Mouse (Mus musculus) MEL (cell line): Measurements from ENCODE around the gene 2900011O08Rik. TPM values are rescaled to one million over a fixed set of nuclear protein-coding genes. Genes with fewer than 3 reads are reported as not detected.

Experiments used
- DNase-seq: peaks from one replicate; pipeline ENCODE4 v3.0.0; 2011; ENCODE audit warnings: low read depth, low spot score
- H3K27ac ChIP-seq: 2 replicates; pipeline ENCODE4 v1.5.1; 2012; ENCODE audit warnings: low read depth, mild to moderate bottlenecking, control low read depth, low read length, moderate library complexity; ENCODE audit not compliant: control insufficient read depth
- H3K27me3 ChIP-seq, 2 experiments: fragments of 150-350 bp in 1 of 2; sonication (generic) in 1 of 2; 2 replicates each; pipeline ENCODE4 v1.6.1; 2012; ENCODE audit warnings: low read length in 2 of 2, mild to moderate bottlenecking in 2 of 2, improper control_type of control experiment in 1 of 2, moderate library complexity in 1 of 2; ENCODE audit not compliant: insufficient read depth in 2 of 2, control insufficient read depth in 1 of 2
- H3K36me3 ChIP-seq, 2 experiments: 2 replicates each; pipeline ENCODE4 v1.6.1; 2012 to 2014; ENCODE audit warnings: low read length in 2 of 2, improper control_type of control experiment in 1 of 2, inconsistent platforms in 1 of 2, mild to moderate bottlenecking in 1 of 2; ENCODE audit not compliant: insufficient read depth in 2 of 2, control insufficient read depth in 1 of 2
- H3K4me1 ChIP-seq, 2 experiments: fragments of 150-350 bp in 1 of 2; sonication (generic) in 1 of 2; 2 replicates each; pipeline ENCODE4 v1.6.1; 2012; ENCODE audit warnings: low read length in 2 of 2, improper control_type of control experiment in 1 of 2, mild to moderate bottlenecking in 1 of 2; ENCODE audit not compliant: insufficient read depth in 2 of 2, control insufficient read depth in 1 of 2
- H3K4me3 ChIP-seq, 2 experiments: fragments of 150-350 bp in 1 of 2; sonication (generic) in 1 of 2; 2 replicates each; pipeline ENCODE4 v1.5.1; 2012; ENCODE audit warnings: low read depth in 2 of 2, low read length in 2 of 2, mild to moderate bottlenecking in 2 of 2, moderate library complexity in 2 of 2, control low read depth in 1 of 2, improper control_type of control experiment in 1 of 2; ENCODE audit not compliant: control insufficient read depth in 1 of 2, insufficient read depth in 1 of 2
- H3K79me2 ChIP-seq: 2 replicates; pipeline ENCODE4 v1.6.1; 2012; ENCODE audit warnings: mild to moderate bottlenecking, low read length, moderate library complexity; ENCODE audit not compliant: control insufficient read depth, poor library complexity, insufficient read depth
- H3K9ac ChIP-seq: 2 replicates; pipeline ENCODE4 v1.6.1; 2012; ENCODE audit warnings: low read depth, mild to moderate bottlenecking, control low read depth, low read length, moderate library complexity; ENCODE audit not compliant: control insufficient read depth, poor library complexity, severe bottlenecking
- H3K9me3 ChIP-seq: fragments of 150-350 bp; sonication (generic); replicated peaks from 2 replicates; pipeline ENCODE4 v1.6.1; 2012; ENCODE audit warnings: mild to moderate bottlenecking, low read length, improper control_type of control experiment, moderate library complexity; ENCODE audit not compliant: insufficient read depth
- BHLHE40 ChIP-seq: IDR thresholded peaks from 2 replicates; pipeline ENCODE4 v1.6.1; 2012; ENCODE audit warnings: low read depth, mild to moderate bottlenecking, inconsistent platforms, low read length, improper control_type of control experiment, borderline replicate concordance
- CHD2 ChIP-seq: IDR thresholded peaks from 2 replicates; pipeline ENCODE4 v1.6.1; 2011; ENCODE audit warnings: low read length, improper control_type of control experiment
- E2F4 ChIP-seq: IDR thresholded peaks from 2 replicates; pipeline ENCODE4 v1.6.1; 2011; ENCODE audit warnings: low read depth, low read length, improper control_type of control experiment, borderline replicate concordance
- GABPA ChIP-seq: IDR thresholded peaks from 2 replicates; pipeline ENCODE4 v1.6.1; 2012; ENCODE audit warnings: low read depth, mild to moderate bottlenecking, inconsistent platforms, low read length, improper control_type of control experiment, moderate library complexity
- GATA1 ChIP-seq: IDR thresholded peaks from 2 replicates; pipeline ENCODE4 v1.6.1; 2011; ENCODE audit warnings: low read depth, low read length, improper control_type of control experiment
- KAT2A ChIP-seq: conservative IDR thresholded peaks from 2 replicates; pipeline ENCODE4 v1.6.1; 2012; ENCODE audit warnings: low read depth, low read length, improper control_type of control experiment, inconsistent platforms
- MAFK ChIP-seq: IDR thresholded peaks from 2 replicates; pipeline ENCODE4 v1.6.1; 2011; ENCODE audit warnings: low read depth, mild to moderate bottlenecking, low read length, improper control_type of control experiment, borderline replicate concordance
- MEF2A ChIP-seq: IDR thresholded peaks from 2 replicates; pipeline ENCODE4 v1.6.1; 2014; ENCODE audit warnings: low read depth, mild to moderate bottlenecking, inconsistent platforms, low read length, improper control_type of control experiment; ENCODE audit not compliant: poor library complexity, insufficient replicate concordance, severe bottlenecking; ENCODE audit errors: extremely low read depth
- MXI1 ChIP-seq: IDR thresholded peaks from 2 replicates; pipeline ENCODE4 v1.6.1; 2011; ENCODE audit warnings: mild to moderate bottlenecking, low read depth, low read length, improper control_type of control experiment
- NELFE ChIP-seq: IDR thresholded peaks from 2 replicates; pipeline ENCODE4 v1.6.1; 2011; ENCODE audit warnings: low read depth, low read length, improper control_type of control experiment
- SMC3 ChIP-seq: IDR thresholded peaks from 2 replicates; pipeline ENCODE4 v1.6.1; 2011; ENCODE audit warnings: low read depth, low read length, improper control_type of control experiment
- TAL1 ChIP-seq: IDR thresholded peaks from 2 replicates; pipeline ENCODE4 v1.6.1; 2012; ENCODE audit warnings: mild to moderate bottlenecking, inconsistent platforms, low read length, moderate library complexity, mixed read lengths
- TCF12 ChIP-seq: IDR thresholded peaks from 2 replicates; pipeline ENCODE4 v1.6.1; 2014; ENCODE audit warnings: low read depth, mild to moderate bottlenecking, inconsistent platforms, low read length, improper control_type of control experiment, moderate library complexity
- UBTF ChIP-seq: IDR thresholded peaks from 2 replicates; pipeline ENCODE4 v1.6.1; 2012; ENCODE audit warnings: low read depth, mild to moderate bottlenecking, inconsistent platforms, low read length, improper control_type of control experiment, moderate library complexity, borderline replicate concordance; ENCODE audit not compliant: insufficient read depth
- USF1 ChIP-seq: IDR thresholded peaks from 2 replicates; pipeline ENCODE4 v1.6.1; 2014; ENCODE audit warnings: low read depth, mild to moderate bottlenecking, inconsistent platforms, low read length, improper control_type of control experiment, moderate library complexity
- USF2 ChIP-seq, 2 experiments: IDR thresholded peaks; 2 replicates each; pipeline ENCODE4 v1.6.1; 2011 to 2012; ENCODE audit warnings: improper control_type of control experiment in 2 of 2, low read length in 2 of 2, borderline replicate concordance in 1 of 2, inconsistent platforms in 1 of 2, low read depth in 1 of 2, mild to moderate bottlenecking in 1 of 2; ENCODE audit not compliant: insufficient read depth in 1 of 2
- ZMIZ1 ChIP-seq: IDR thresholded peaks from 2 replicates; pipeline ENCODE4 v1.6.1; 2012; ENCODE audit warnings: low read depth, mild to moderate bottlenecking, inconsistent platforms, low read length, improper control_type of control experiment, moderate library complexity
- polyA plus RNA-seq, 2 experiments: library from polyadenylated mRNA; stranded (reverse) in 1 of 2; unstranded in 1 of 2; fragments of >175 nt in 1 of 2; fragments of >200 nt in 1 of 2; gene quantifications; 2 replicates each; pipeline versions ENCODE4 v1.2.1 to v1.2.4; 2012; ENCODE audit warnings: low replicate concordance in 2 of 2, low read depth in 1 of 2; ENCODE audit not compliant: insufficient read length in 2 of 2, insufficient read depth in 1 of 2, missing spikeins in 1 of 2
- total RNA-seq: library from RNA; depleted of rRNA; stranded (reverse); fragments of 300-350 nt; gene quantifications from 2 replicates; pipeline ENCODE4 v1.2.3, GENCODE M21; 2012

Gene 2900011O08Rik
- total and polyA plus RNA-seq, 3 experiments, result 0.04 TPM; not detected in 2

GRCm38 (mm10) chr16:14017306-14017705 lies 30.9 kb downstream of the 2900011O08Rik start:
- H3K36me3 ChIP-seq, result no peaks in the 10 kb centered on the region
- H3K9me3 ChIP-seq, result no peaks in the 10 kb centered on the region
- H3K4me3 ChIP-seq, result no peak overlapping the region
- no peaks in the 10 kb centered on the region for H3K4me1 ChIP-seq
- no peak for DNase-seq
- no peak overlapping the region for H3K27ac ChIP-seq
- no peak overlapping the region for H3K9ac ChIP-seq
- no peaks in the 10 kb centered on the region for H3K79me2 ChIP-seq
- TF ChIP-seq MEF2A (no peak), BHLHE40 (no peak), GABPA (no peak), MAFK (no peak), USF1 (no peak), SMC3 (no peak), ZMIZ1 (no peak), UBTF (no peak), CHD2 (no peak), KAT2A (no peak)
- H3K27me3 ChIP-seq, result no peaks in the 10 kb centered on the region; a peak in 2 of 4 replicates

GRCm38 (mm10) chr16:14021166-14021822 lies 34.9 kb downstream of the 2900011O08Rik start:
- no peak overlapping the region for H3K27ac ChIP-seq
- no peak for DNase-seq
- no peak overlapping the region for H3K4me3 ChIP-seq
- H3K79me2 ChIP-seq, result no peaks in the 10 kb centered on the region
- no peaks in the 10 kb centered on the region for H3K9me3 ChIP-seq
- no peaks in the 10 kb centered on the region; a peak in 2 of 4 replicates for H3K27me3 ChIP-seq
- H3K9ac ChIP-seq, result no peak overlapping the region
- no peaks in the 10 kb centered on the region for H3K4me1 ChIP-seq
- TF ChIP-seq GATA1, result no peak
- TF ChIP-seq, all 39 proteins: peak for 0
- no peaks in the 10 kb centered on the region for H3K36me3 ChIP-seq

- peaks cover 0 to under 1% of the 10 kb centered on the region in 2 experiments; a peak in 3 of 4 replicates for H3K27me3 ChIP-seq
- no peaks in the 10 kb centered on the region for H3K36me3 ChIP-seq
- no peaks in the 10 kb centered on the region; a peak in 1 of 4 replicates for H3K4me1 ChIP-seq
- no peak for DNase-seq
- no peak overlapping the region for H3K9ac ChIP-seq
- no peak overlapping the region for H3K27ac ChIP-seq
- TF ChIP-seq MAFK, result no peak
- no peak for TF ChIP-seq TAL1
- no peak for TF ChIP-seq GABPA
- TF ChIP-seq TCF12, result no peak
- no peak for TF ChIP-seq MXI1
- TF ChIP-seq NELFE, result no peak
- no peak for TF ChIP-seq E2F4
- no peak for TF ChIP-seq USF2 (IDR thresholded peaks at IDR 0.05; ENCODE audit: borderline replicate concordance in 1 of 2, insufficient read depth in 1 of 2, low read depth in 1 of 2, low read length in 2 of 2)
- H3K79me2 ChIP-seq, result no peaks in the 10 kb centered on the region
- no peak overlapping the region for H3K4me3 ChIP-seq
- H3K9me3 ChIP-seq, result no peaks in the 10 kb centered on the region
Measured at GRCm38 (mm10) chr16:14025091-14025990, 38.9 kb downstream of the 2900011O08Rik start.
